Mouse (Mus musculus): Measurements from ENCODE around the gene Vps35l.

GRCm38 (mm10) chr7:118756490-118757265, 16.7 kb downstream of the Vps35l start:
- TF ChIP-seq GATA1 (IDR thresholded peaks at IDR 0.05; ENCODE audit: low read length) (peak; percentile 68), TAL1 (IDR thresholded peaks at IDR 0.05; ENCODE audit: low read length) (peak; percentile 76)

All from erythroblast, embryonic 14.5 days (primary cell).